Mouse (Mus musculus) right cerebral cortex, postnatal 25 days (tissue): ENCODE results near the gene Kat2b.
A peak's percentile ranks its signal among the peaks of the same experiment; 100 is the strongest.
"Not testable (repeated sequence)": the region's sequence is repeated elsewhere in the genome, so short reads cannot be mapped to it uniquely, and the experiment has no call there.

Experiments
- DNase-seq: peaks from one replicate; pipeline ENCODE4 v3.0.0; 2022

Gene Kat2b

GRCm38 (mm10) chr17:53664703-53665382, 98.2 kb downstream of the Kat2b start:
- no peak for DNase-seq

GRCm38 (mm10) chr17:53670453-53670852, 103.8 kb downstream of the Kat2b start:
- DNase-seq: no peak

GRCm38 (mm10) chr17:53678716-53679115, 112.1 kb downstream of the Kat2b start:
- peak; percentile 18 for DNase-seq

- no peak for DNase-seq
Measured at GRCm38 (mm10) chr17:53688321-53688720, 121.7 kb downstream of the Kat2b start.

GRCm38 (mm10) chr17:53688877-53689802, 122.5 kb downstream of the Kat2b start, which contains the start of gene Sgo1:
TSS of gene Sgo1 (minus strand) at chr17:53689333.
- DNase-seq: peak; percentile 96

- no peak for DNase-seq
Measured at GRCm38 (mm10) chr17:53689946-53690345, 123.3 kb downstream of the Kat2b start.

- no peak for DNase-seq
Measured at GRCm38 (mm10) chr17:53694039-53694438, 127.4 kb downstream of the Kat2b start.

- not testable (repeated sequence) for DNase-seq
Measured at GRCm38 (mm10) chr17:53697521-53697920, 130.9 kb downstream of the Kat2b start.

- DNase-seq: no peak
Measured at GRCm38 (mm10) chr17:53714453-53714852, 147.8 kb downstream of the Kat2b start.

GRCm38 (mm10) chr17:53715161-53715560, 148.5 kb downstream of the Kat2b start:
- not testable (repeated sequence) for DNase-seq

GRCm38 (mm10) chr17:53718474-53718873, 151.8 kb downstream of the Kat2b start:
- no peak for DNase-seq

- not testable (repeated sequence) for DNase-seq
Measured at GRCm38 (mm10) chr17:53718916-53719315, 152.3 kb downstream of the Kat2b start.
